Mouse (Mus musculus): ENCODE data around the gene Cfap69.

The Cfap69 gene

DNA sequence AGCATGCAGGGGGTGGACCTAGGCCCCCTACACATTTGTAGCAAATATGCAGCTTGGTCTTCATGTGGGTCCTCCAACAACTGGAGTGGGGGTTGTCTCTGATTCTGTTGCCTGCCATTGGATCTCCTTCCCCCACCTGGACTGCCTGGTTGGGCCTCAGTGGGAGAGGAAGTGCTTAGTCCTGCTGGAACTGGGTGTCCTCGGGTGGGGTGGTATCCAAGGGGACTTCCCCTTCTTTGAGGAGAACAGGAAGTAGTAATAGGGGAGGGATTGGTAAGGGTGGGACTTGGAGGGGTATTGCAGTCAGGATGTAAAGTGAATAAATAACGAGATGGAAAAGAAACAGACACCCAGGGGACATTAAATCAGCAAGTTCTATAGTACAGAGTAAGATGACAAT lies 5.4 kb downstream of the Cfap69 start:
- no peak for DNase-seq (ENCODE audit: inconsistent age in 2 of 2, low spot score in 1 of 2)

DNA sequence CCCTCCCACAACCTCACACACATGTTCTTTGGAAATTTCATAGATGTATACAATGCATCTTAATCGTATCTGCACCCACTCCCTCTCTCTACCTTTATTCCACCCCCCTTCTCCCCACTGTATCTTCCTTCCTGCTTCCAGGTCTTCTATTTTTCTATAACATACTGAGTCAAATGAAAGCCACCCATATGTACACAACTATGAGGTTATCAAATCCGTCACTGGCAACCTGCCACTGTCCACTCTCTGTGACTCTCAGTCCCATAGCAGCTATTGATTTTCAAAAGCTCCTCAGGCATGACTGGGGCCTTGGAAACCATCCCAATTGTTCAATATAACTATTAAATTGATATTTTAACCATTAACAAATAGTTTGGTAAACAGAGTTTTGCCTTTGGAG lies 6.1 kb downstream of the Cfap69 start:
- no peak for DNase-seq (ENCODE audit: inconsistent age in 2 of 2, low spot score in 1 of 2)

DNA sequence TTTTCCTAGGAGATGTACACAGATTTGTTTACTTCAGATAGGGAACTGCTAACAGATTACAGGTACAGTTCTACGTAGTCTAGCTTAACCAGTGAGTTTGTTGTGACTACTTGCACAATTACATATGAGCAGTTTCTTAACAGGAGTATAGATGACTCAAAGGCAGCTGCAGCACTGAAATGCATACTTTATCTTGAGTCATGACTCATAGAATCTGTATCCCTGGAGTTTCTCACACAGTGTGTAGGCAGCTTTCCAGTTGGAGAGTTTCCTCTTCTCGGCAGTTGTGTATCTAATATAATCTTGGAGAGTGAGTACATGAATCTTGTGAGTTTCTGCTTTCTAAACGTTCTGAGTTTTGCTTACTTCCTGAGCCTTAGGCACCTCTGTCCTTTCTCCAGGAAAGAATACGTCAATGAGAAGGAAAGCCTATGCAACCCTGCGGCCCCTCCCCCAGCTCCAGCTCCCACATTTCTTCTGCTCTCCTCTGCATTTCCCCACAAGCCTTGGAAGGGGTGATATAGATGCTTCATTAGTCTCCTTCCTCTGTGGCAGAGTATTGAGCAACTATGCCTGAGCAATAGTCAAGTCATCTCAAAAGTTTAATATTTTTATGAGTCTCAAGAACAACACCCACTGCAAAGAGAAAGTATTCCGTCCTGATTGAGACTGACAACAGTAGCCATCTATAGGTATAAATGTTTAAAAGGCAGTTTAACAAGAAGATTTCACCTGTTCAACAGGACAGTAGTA lies 15.0 kb downstream of the Cfap69 start:
- peak; percentile 27 to 71 for DNase-seq (ENCODE audit: inconsistent age in 2 of 2, low spot score in 1 of 2)

DNA sequence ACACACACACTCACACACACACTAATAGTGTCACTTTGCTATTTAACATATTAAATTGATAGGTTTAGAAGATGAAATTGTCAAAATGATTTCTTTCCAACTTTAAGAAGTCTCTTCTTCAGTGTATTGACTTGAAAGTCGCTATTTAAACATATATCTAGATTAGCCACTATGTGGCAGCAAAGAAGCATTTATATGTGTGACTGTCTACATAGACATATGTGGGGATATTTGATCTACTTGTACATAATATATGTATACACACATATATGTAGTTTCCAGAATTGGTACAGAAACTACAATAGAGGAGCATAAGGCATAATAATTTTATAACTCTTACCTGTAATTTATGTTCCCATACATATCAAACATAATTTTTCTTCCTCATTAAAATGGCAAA lies 17.9 kb downstream of the Cfap69 start:
- no peak for DNase-seq (ENCODE audit: inconsistent age in 2 of 2, low spot score in 1 of 2)

DNA sequence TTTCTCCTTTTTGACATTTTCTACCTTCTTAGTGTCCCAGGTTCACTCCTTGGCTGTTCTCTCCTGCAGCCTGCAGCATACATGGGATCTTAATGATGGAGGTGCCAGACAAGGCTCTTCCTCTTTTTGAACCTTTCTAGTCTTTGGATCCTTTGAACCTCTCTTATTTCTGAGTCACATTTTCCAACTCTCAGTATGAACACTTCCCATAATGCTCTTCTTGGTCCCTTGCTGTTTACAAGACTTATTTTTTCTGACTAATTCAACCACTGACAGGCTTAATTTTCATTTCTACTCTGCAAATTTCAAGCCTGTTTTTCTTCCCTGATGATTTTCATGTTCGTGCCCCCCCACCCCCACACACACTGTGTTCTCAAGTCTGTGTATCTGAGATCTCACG lies 25.5 kb downstream of the Cfap69 start:
- DNase-seq (ENCODE audit: inconsistent age in 2 of 2, low spot score in 1 of 2), result no peak

DNA sequence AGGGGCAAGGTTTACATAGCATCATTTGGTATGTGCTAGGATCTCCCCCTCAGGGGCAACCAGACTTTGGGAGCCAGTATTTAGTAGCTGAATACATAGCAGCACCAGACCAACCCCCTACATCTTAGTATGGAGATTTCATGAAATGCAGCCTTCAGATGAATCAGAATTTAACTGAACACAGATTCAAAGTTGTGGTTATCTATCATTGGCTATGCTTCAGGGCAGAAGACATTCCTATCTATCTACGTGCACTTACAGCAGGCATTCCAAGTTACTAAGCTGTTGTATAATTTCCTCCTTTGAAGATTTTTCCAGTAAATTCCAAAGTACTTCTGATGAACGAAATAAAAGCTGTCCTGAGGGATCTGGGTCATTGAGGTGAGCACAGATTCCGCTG lies 38.5 kb downstream of the Cfap69 start:
- DNase-seq (ENCODE audit: inconsistent age in 2 of 2, low spot score in 1 of 2), result no peak

DNA sequence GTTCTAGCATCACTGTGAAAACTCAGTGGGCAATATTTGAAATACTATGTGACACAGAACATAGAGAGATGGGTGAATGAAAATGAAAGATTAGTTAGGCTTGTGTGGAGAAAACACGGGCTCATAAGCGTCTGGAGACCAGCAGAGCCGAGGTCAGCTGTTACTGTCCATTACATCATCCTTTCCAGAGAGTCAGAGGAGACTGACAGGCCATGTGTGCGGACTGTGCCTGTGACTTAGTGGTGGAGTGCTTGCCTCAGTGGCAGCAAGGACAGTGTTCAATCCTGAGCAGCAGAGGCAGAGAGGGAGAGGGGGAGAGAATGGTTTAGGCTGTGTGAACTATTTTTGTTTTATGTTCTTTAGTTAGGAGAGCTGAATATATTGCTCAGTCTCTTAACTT lies 45.7 kb downstream of the Cfap69 start:
- DNase-seq (ENCODE audit: inconsistent age in 2 of 2, low spot score in 1 of 2), result no peak

DNA sequence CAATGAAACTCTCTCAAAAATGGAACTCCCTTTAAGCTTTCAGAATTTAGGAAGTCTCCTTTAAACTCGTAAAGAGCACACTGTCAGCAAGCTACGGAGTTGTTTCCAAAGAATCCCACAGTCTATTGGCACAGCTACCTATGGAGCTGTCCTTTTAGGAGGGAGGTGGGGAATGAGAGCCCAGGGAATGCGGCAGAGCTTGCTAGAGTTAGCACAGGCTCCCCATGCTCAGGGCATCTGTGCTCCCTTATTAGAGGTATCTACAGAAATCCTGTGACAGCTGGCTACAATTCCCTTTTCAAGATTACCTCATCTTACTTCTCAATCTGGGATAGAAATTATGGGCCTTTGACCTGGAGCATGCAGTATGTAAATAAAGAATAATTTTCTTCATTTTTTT lies 53.5 kb downstream of the Cfap69 start:
- DNase-seq (ENCODE audit: inconsistent age in 2 of 2, low spot score in 1 of 2), result no peak

DNA sequence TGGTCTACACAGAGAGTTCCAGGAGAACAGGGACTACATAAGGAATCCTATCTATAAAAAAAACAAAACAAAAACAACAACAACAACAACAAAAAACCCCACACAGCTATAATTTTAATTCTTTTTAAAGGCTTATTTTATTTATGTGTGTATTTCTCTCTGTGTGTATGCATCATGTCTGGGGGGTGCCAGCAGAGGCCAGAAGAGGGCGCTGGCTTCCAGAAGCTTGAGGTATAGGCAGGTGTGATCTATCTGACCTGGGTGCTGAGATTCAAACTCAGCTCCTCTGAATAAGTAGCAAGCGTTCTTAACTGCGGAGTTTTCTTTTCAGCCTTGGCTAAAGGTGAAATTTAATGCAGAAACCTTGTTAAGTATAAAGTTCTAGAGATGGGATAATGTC lies 76.4 kb downstream of the Cfap69 start:
- DNase-seq (ENCODE audit: inconsistent age in 2 of 2, low spot score in 1 of 2), result no peak

DNA sequence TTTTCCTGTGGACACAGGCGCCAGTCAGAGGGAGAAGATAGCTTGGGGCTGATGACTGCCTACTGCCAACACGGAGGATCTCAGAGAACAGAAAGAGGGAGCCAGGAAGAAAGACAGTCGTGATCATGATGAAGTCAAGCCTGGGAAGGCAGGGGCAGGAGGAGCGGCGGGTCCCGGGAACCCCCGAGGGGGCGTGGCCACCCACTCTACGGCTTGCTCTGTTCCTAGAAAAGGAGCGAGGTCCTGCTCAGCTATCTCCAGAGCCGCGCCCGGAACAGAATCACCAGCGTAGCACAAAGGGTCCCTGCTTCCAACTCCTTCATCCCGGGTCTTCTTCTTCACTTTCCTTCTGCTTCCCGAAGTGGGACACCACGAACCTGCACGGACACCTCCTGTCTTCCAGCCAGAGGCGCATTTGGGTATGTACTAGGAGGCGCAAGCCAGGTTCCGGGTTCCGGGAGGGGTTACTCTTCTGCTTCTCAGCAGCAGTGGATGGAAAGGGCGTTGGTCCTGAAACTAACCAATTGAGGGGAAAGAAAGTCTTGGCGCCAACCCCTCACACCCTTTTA lies 90.2 kb downstream of the Cfap69 start, which contains the start of gene Gm8773:
Gm8773 (plus strand) TSS at position 51 of the 569 bp plus-strand sequence.
- peak in 1 of 2 experiments; percentile 35 for DNase-seq (ENCODE audit: inconsistent age in 2 of 2, low spot score in 1 of 2)

DNA sequence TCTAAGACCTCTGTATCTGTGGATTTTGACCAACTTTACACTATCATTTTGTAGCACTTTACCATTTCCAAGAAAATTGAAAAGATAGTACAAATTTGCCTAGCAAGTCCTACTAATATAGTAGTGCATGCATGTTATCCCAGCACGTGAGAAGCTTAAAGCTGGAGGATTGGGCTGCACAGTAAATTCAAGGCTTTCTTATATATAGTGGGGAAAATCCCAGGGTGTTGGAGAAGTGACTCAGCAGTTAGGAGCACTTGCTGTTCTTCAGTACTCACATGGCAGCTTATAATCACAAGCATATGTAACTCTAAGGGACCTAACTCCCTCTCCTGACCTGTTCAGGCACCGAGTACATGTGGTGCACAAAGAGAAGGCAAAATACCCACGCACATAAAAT lies 101.6 kb downstream of the Cfap69 start:
- no peak for DNase-seq (ENCODE audit: inconsistent age in 2 of 2, low spot score in 1 of 2)

DNA sequence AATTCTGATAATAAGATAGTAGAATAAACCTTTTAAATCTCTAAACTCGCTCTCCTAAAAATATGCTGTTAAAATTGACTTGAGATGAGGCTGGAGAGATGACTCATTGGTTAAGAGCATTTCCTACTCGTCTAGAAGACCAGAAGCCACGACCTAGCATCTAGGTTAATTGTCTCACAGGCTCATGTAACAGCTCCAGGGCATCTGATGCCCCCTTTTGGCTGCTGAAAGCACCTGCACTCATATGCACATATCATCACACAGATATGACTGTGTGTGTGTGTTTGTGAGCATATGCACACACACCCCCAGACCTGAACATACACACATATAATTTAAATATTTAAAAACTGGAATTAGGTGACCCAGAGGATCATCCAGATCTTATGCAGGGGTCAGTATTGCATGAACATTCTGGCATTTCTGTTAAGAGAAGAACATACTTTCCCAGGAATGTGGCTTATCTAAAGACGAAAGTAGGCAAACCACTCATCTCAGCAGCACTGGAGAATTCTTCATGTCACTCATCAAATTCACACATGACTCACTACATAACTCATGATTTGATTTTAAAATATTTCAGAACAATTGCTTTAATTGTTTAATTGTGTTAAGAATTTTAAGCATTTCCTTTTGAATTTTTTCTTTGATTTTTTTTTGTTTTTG lies 102.9 kb downstream of the Cfap69 start:
- DNase-seq (ENCODE audit: inconsistent age in 2 of 2, low spot score in 1 of 2), result no peak

DNA sequence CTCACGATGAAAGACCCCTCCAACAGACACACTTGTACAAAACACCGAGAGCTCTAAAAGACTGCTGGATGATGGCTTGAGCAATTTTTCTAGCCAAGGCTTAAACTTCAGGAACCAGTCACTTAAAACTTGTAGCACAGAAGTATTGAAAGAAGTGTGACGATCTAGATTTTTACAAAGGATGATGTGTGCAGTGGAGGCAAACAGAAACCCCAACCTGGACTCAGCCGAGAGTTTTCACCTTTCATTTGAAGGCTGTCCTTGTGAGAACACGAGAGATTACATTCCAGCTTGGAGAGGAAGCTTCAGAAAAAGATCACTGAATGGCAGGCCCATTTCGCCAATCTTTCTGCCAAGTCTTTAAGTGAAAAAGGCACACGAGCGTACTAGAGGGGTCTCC lies 104.2 kb downstream of the Cfap69 start:
- DNase-seq (ENCODE audit: inconsistent age in 2 of 2, low spot score in 1 of 2), result no peak

DNA sequence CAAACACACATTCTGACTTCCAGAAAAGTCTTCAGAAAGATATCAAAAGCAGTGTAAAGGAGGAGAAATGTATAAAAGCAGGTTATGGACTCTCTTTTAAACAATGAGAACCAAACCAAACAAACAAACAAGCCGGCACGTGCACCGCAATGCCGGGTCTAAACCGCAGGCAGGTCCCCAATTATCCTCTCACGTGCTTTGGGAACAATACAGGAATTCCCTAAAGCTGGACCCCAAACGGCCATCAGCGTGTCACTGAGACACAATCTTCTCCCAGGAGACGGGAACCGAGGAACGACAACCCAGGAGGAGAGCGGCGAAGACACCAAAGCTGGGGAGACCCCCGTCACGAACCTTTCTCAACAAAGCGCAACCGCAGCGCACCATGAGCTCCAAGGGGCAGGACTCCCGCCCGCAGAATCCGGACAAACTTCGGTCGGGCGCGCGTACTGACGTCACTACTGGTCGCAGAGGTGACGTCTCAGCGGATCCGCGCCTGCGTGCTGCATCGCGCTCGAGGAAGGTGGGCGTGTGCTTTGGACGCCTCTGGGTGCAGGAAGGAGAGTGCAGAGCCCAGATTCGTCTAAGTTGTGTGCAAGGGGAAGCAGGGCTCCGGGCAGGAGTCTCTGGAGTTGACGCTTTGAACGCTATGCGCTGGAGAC lies 104.8 kb downstream of the Cfap69 start, which contains the start of gene Gtpbp10:
Gtpbp10 (minus strand) TSS at position 460 of the 662 bp plus-strand sequence.
- DNase-seq (ENCODE audit: inconsistent age in 2 of 2, low spot score in 1 of 2), result peak; percentile 93 to 98

DNA sequence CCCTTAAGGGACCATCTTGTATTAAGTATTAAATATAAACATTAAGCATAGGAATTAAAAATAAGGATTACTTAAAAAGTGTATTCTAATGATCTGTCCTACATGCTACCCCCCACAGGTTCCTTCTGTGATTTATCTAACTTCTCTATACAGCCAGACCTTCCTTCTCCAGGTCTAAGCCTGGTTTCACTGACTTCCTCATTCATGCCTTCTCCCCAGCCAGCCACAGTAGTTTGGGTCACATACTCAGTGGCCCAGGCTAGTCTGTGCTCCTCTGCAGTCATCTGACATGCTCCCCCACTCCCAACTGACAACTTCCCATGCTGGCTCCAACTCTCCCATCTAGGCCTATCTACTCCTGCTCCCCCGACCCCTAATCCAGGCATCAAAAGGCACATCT lies 112.9 kb downstream of the Cfap69 start:
- DNase-seq (ENCODE audit: inconsistent age in 2 of 2, low spot score in 1 of 2), result no peak

DNA sequence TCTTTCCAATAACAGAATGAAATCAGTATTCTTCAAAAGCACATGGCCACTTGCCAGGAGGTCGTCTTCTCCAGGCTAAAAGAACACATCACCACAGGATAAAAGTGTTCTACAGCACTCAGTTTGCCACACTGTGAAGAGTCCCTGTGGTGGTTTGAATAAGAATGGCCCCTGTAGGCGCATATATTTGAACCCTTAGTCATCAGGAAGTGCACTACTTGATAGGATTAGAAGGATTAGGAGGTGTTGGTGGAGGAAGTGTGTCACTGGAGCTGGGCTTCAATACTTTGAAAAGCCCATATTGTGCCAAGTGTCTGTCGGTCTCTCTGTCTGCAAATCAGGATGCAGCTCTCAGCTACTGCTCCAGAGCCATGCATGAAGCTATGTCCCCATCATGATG lies 123.7 kb downstream of the Cfap69 start:
- DNase-seq (ENCODE audit: inconsistent age in 2 of 2, low spot score in 1 of 2), result no peak

DNA sequence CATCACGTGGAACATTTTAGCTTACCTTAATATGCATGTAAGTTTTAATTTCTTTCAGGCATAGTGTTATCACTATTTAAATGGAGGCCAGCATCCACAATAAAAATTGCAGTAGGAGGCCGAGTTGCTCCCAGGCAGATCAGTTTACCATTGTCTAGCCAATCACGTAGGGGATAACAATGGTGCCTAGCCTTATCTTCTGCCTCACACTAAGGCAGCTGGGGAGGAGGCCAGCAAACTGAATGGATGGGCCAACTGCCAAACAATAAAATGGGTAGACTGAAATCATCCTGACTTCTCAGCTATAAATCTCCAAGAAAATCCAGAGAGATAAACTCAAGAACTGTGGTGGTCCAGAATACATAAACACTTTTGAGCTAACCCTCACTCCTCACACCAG lies 124.3 kb downstream of the Cfap69 start:
- DNase-seq (ENCODE audit: inconsistent age in 2 of 2, low spot score in 1 of 2), result no peak

DNA sequence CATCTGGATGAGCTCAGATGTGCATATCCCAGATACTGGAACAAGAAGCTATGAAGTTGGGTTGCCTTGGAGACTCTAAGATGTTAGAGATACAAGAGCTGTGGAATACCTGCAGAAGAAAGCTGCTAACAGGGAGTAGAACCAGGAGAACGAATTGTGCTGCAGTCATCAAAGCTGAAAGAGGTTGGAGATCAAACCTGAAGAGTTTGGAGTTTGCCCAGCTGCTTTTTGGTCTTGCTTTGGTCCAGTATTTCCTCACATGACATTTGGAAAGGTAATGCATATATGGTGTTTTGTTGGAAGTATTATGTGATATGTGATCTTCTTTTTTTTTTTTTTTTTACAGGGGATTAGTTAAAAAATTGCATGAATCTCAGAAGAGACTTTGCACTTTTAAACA lies 127.9 kb downstream of the Cfap69 start:
- no peak for DNase-seq (ENCODE audit: inconsistent age in 2 of 2, low spot score in 1 of 2)

DNA sequence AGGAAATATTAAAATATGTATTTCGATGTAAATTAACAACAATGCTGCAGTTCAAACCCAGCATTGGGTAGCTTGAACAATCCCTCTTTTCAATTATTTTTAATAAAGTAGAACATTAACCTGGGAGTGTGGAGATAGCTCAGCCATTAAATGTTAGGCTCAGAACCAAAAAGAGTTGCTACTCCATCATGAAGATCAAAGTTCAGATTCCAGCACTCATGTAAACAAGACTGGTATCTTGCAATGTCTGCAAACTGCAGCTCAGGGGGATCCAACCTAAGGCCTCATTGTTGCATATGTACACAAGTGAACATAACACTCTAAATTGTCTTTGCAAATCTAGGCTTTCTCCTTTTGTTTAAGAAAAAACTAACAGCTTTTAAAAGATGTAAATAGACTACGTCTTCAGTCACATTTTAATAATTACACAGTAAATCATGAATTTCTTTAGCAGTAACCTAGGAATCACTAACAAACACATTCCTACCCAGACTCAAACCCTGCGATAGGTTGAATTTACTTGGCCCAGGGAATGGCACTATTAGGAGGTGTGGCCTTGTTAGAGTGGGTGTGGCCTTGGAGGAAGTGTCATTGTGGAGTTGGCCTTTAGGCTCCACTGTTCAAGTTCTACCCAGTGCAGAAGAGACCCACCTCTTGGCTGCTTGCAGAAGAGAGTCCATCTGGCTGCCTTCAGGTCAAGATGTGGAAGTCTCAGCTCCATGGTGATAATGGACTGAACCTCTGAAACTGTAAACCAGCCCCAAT lies 130.2 kb downstream of the Cfap69 start:
- no peak for DNase-seq (ENCODE audit: inconsistent age in 2 of 2, low spot score in 1 of 2)

All from adrenal gland, adult (tissue).